ENCODE assay signal across 9 mouse cellular contexts in genomic region chr7:101062246-101062645, GRCm38 (mm10). TPM values are rescaled to one million over a fixed set of nuclear protein-coding genes. Genes with fewer than 3 reads are reported as not detected.
DNase-seq lines count a peak whose midpoint lies in the region; ATAC-seq and TF ChIP-seq lines count a peak whose summit lies in the region.
"Had no signal": no experiment of that assay in that cellular context is flagged by ENCODE, and none has a peak within 500 bp of the region (broad histone marks: within the 10 kb centered on the region; RNA-seq: fewer than 3 reads in every experiment).

No protein-coding gene starts in this region.

- no peak overlapping the region; the same call in 1 of the 2 replicates for H3K27ac ChIP-seq in embryonic facial prominence, embryonic 14.5 days (replicated peaks; ENCODE audit: low read depth, low read length)
- H3K27ac ChIP-seq in embryonic facial prominence, embryonic 10.5 days (replicated peaks): no peak overlapping the region
- H3K27ac ChIP-seq: heart, embryonic 15.5 days had no signal

- no peak overlapping the region for H3K4me2 ChIP-seq in embryonic facial prominence, embryonic 14.5 days (ENCODE audit: low read depth, low read length)

- peak; percentile 37 for DNase-seq in embryonic facial prominence, embryonic 14.5 days (ENCODE audit: low spot score)
- no peak for DNase-seq in embryonic facial prominence, embryonic 10.5 days (ENCODE audit: low spot score)
- DNase-seq in frontal cortex, postnatal 14 days (ENCODE audit: low spot score in 2 of 2): peak; percentile 27 to 60
- DNase-seq in layer of hippocampus, postnatal 25 days (ENCODE audit: extremely low spot score in 1 of 2, low spot score in 1 of 2): peak; percentile 23 to 27
- no peak for DNase-seq in retina, postnatal 1 day
- no peak for DNase-seq in testis, postnatal 10 days (ENCODE audit: low spot score)

- no peak overlapping the region for H3K4me3 ChIP-seq in embryonic facial prominence, embryonic 14.5 days (ENCODE audit: low read depth, low read length)
- no peak overlapping the region for H3K4me3 ChIP-seq in embryonic facial prominence, embryonic 10.5 days
- H3K4me3 ChIP-seq in E14TG2a.4 (replicated peaks; ENCODE audit: low read length): peak overlapping the region; percentile 37; the same call in 1 of the 2 replicates

- H3K9me3 ChIP-seq in embryonic facial prominence, embryonic 14.5 days (ENCODE audit: control insufficient read depth, low read length): no peaks in the 10 kb centered on the region
- H3K9me3 ChIP-seq in embryonic facial prominence, embryonic 10.5 days: no peaks in the 10 kb centered on the region
- H3K9me3 ChIP-seq in E14TG2a.4 (ENCODE audit: low read length): no peaks in the 10 kb centered on the region
- H3K9me3 ChIP-seq: heart, embryonic 15.5 days had no signal

- WGBS in embryonic facial prominence, embryonic 14.5 days: 54% methylated on average over 6 of the region's 6 CpGs
- 66% methylated on average over 6 of the region's 6 CpGs for WGBS in embryonic facial prominence, embryonic 10.5 days

- no peaks in the 10 kb centered on the region for H3K27me3 ChIP-seq in embryonic facial prominence, embryonic 14.5 days (replicated peaks; ENCODE audit: control insufficient read depth, insufficient read depth, low read length)
- H3K27me3 ChIP-seq in embryonic facial prominence, embryonic 10.5 days (replicated peaks; ENCODE audit: low read depth, poor library complexity, severe bottlenecking): peaks cover 14% of the 10 kb centered on the region
- H3K27me3 ChIP-seq in E14TG2a.4 (ENCODE audit: insufficient read depth, low read length): peaks cover 10% of the 10 kb centered on the region
- H3K27me3 ChIP-seq: heart, embryonic 15.5 days had no signal

- peak; percentile 51; the same call in 1 of the 2 replicates for ATAC-seq in embryonic facial prominence, embryonic 14.5 days (ENCODE audit: low read depth)
- no peak for ATAC-seq in erythroblast, adult 5-6 weeks (replicated peaks; ENCODE audit: low FRiP score, poor library complexity, severe bottlenecking)

- no peak overlapping the region for H3K9ac ChIP-seq in embryonic facial prominence, embryonic 14.5 days (ENCODE audit: low read depth, low read length)
- H3K9ac ChIP-seq: heart, embryonic 15.5 days had no signal

- no peak for TF ChIP-seq CTCF in E14TG2a.4 (conservative IDR thresholded peaks at IDR 0.05; ENCODE audit: low read length)

- H3K36me3 ChIP-seq in embryonic facial prominence, embryonic 14.5 days (ENCODE audit: control insufficient read depth, insufficient read depth, low read length): no peaks in the 10 kb centered on the region
- H3K36me3 ChIP-seq in embryonic facial prominence, embryonic 10.5 days (replicated peaks): no peaks in the 10 kb centered on the region
- H3K36me3 ChIP-seq in E14TG2a.4 (ENCODE audit: insufficient read depth, low read length): no peaks in the 10 kb centered on the region
- H3K36me3 ChIP-seq: heart, embryonic 15.5 days had no signal

- H3K4me1 ChIP-seq in embryonic facial prominence, embryonic 14.5 days (ENCODE audit: control insufficient read depth, insufficient read depth, low read length): no peaks in the 10 kb centered on the region
- H3K4me1 ChIP-seq in embryonic facial prominence, embryonic 10.5 days: peaks cover 17% of the 10 kb centered on the region
- H3K4me1 ChIP-seq in E14TG2a.4 (replicated peaks; ENCODE audit: low read depth, low read length): peaks cover 13% of the 10 kb centered on the region

RNA-seq across cellular contexts. Expression of gene Fchsd2, which starts 30.4 kb away (rescaled TPM):
- polyA plus RNA-seq in embryonic facial prominence, embryonic 14.5 days (2014; fragmentation: Nextera tagmentation; extraction: Ambion mirVana): 20.7 and 23.9 TPM in 2 replicates
- 18.7 and 20.9 TPM in 2 replicates for polyA plus RNA-seq in embryonic facial prominence, embryonic 10.5 days (2016; fragmentation: Nextera tagmentation; extraction: Ambion mirVana)
- 10 to 100 TPM; 33.0 to 41.8 TPM for total RNA-seq in layer of hippocampus, postnatal 25 days (2021)
- total RNA-seq in erythroblast, adult 5-6 weeks (2015; ENCODE audit: low replicate concordance): 6.7 and 7.3 TPM in 2 replicates
- 3.1 and 12.8 TPM in 2 replicates for total RNA-seq in erythroblast, adult 5-6 weeks (2017; ENCODE audit: low replicate concordance)

RNA-seq across cellular contexts. Expression of gene P2ry2, which starts 49.6 kb away (rescaled TPM):
- 2.0 and 2.3 TPM in 2 replicates for polyA plus RNA-seq in embryonic facial prominence, embryonic 14.5 days (2014; fragmentation: Nextera tagmentation; extraction: Ambion mirVana)
- polyA plus RNA-seq in embryonic facial prominence, embryonic 10.5 days (2016; fragmentation: Nextera tagmentation; extraction: Ambion mirVana): 0.31 and 0.50 TPM in 2 replicates
- 1 to 10 TPM in 1 of 2 experiments, under 1 TPM in 1; 0.62 to 1.3 TPM for total RNA-seq in layer of hippocampus, postnatal 25 days (2021)
- total RNA-seq in erythroblast, adult 5-6 weeks (2015; ENCODE audit: low replicate concordance): 0.38 and 1.3 TPM in 2 replicates
- total RNA-seq in erythroblast, adult 5-6 weeks (2017; ENCODE audit: low replicate concordance): 0.28 and 0.68 TPM in 2 replicates

Comparison
In these comparisons a context has a peak if more than half of its experiments do, and no peak if none do; other contexts are left out.
1. DNase-seq: peak in embryonic facial prominence, embryonic 14.5 days (single experiment), frontal cortex, postnatal 14 days (2 of 2) and layer of hippocampus, postnatal 25 days (2 of 2); none in embryonic facial prominence, embryonic 10.5 days (single experiment), retina, postnatal 1 day (single experiment) and testis, postnatal 10 days (single experiment).